Mouse (Mus musculus): ENCODE measurements around the gene Nusap1. TPM values are rescaled to one million over a fixed set of nuclear protein-coding genes. Genes with fewer than 3 reads are reported as not detected.

The Nusap1 gene
- total RNA-seq, 1 experiment, result 28.4 TPM

DNA sequence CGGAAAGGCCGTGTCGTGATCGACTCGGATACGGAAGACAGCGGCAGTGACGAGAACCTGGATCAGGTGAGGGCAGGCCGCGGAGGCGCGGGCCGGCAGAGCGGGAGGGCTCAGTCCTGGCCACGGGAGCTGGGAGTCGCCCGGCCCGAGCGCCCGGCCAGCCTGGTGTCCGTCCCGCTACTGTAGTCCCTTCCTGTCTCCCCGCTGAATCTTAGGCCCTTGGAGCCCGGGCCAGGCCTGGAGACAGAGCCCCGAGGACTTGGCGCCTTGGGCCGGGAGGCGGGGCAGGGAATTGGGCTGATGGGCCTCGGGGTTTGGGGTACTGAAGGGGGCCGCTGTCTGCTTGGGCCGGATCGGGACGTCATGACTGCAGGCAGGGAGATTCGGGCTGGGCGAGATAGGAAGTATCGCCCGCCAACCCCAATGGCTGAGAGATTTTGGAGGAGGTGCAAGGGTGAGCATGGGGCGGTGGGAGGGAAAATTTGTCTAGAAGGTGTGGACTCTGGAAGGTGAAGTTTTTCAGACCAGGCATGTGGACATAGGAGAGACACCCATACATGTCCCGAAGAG is 57.2 kb downstream of the Nusap1 start:
- no peak for DNase-seq (ENCODE audit: low read depth, low spot score)
- Histone ChIP-seq H3K36me3 (ENCODE audit: control insufficient read depth, insufficient read depth, low read length, poor library complexity, severe bottlenecking) (peaks cover 2% of the 10 kb centered on the region; the same call in 1 of the 2 replicates), H3K4me3 (ENCODE audit: insufficient read depth in 1 of 2, low read depth in 1 of 2, low read length in 2 of 2, poor library complexity in 1 of 2, severe bottlenecking in 1 of 2) (peak overlapping the region; percentile 90 to 98), H3K4me1 (ENCODE audit: control insufficient read depth in 2 of 2, insufficient read depth in 2 of 2, low read length in 2 of 2, poor library complexity in 1 of 2) (peaks cover 0 to 3% of the 10 kb centered on the region in 2 experiments; a peak in 1 of 4 replicates), H3K27ac (ENCODE audit: insufficient read depth, low read depth, low read length, poor library complexity, severe bottlenecking) (no peak overlapping the region; the same call in 1 of the 2 replicates), H3K9ac (ENCODE audit: insufficient read depth, low read depth, low read length, poor library complexity, severe bottlenecking) (peak overlapping the region; percentile 95), H3K9me3 (ENCODE audit: control insufficient read depth, insufficient read depth, low read depth, low read length) (no peaks in the 10 kb centered on the region)
- TF ChIP-seq HCFC1 (IDR thresholded peaks at IDR 0.05; ENCODE audit: borderline replicate concordance, insufficient read depth, low read length) (no peak), CHD2 (IDR thresholded peaks at IDR 0.05; ENCODE audit: low read depth, low read length) (no peak), ZNF384 (IDR thresholded peaks at IDR 0.05; ENCODE audit: low read depth, low read length) (no peak), MAFK (IDR thresholded peaks at IDR 0.05; ENCODE audit: insufficient read depth, low read depth, low read length) (no peak), ZC3H11A (IDR thresholded peaks at IDR 0.05; ENCODE audit: borderline replicate concordance, low read depth, low read length) (no peak)
- in situ Hi-C loops (cut with MboI; ENCODE audit: low sequenced_read_pairs in 2 of 2, unreplicated experiment in 2 of 2), result no loop called here

DNA sequence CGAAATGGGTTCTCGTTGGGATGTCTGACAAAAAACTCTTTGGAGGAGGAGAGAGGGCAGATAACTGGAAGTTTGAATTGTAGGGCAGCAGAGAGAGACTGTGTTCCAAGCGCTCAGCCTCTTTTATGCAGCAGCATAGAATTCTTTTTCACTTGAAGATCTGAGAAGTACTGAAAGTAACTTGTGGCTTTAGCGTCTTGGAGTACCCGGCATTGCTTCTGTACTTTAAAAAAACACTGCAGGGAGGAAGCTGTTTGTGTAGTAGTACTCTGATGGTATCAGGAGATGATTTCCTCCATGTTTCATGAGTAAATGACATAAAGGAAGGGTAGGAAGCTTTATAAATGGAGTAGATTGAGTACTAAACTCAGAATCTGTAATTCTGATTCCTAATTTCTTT is 57.7 kb downstream of the Nusap1 start:
- peak overlapping the region; percentile 95 for H3K9ac ChIP-seq (ENCODE audit: insufficient read depth, low read depth, low read length, poor library complexity, severe bottlenecking)
- no peak overlapping the region for H3K27ac ChIP-seq (ENCODE audit: insufficient read depth, low read depth, low read length, poor library complexity, severe bottlenecking)
- H3K9me3 ChIP-seq (ENCODE audit: control insufficient read depth, insufficient read depth, low read depth, low read length), result no peaks in the 10 kb centered on the region
- DNase-seq (ENCODE audit: low read depth, low spot score), result no peak
- H3K36me3 ChIP-seq (ENCODE audit: control insufficient read depth, insufficient read depth, low read length, poor library complexity, severe bottlenecking), result peaks cover 2% of the 10 kb centered on the region; the same call in 1 of the 2 replicates
- in situ Hi-C loops (cut with MboI; ENCODE audit: low sequenced_read_pairs in 2 of 2, unreplicated experiment in 2 of 2), result no loop called here
- peak overlapping the region; percentile 90 to 98 for H3K4me3 ChIP-seq (ENCODE audit: insufficient read depth in 1 of 2, low read depth in 1 of 2, low read length in 2 of 2, poor library complexity in 1 of 2, severe bottlenecking in 1 of 2)
- H3K4me1 ChIP-seq (ENCODE audit: control insufficient read depth in 2 of 2, insufficient read depth in 2 of 2, low read length in 2 of 2, poor library complexity in 1 of 2), result peaks cover 0 to 3% of the 10 kb centered on the region in 2 experiments; a peak in 1 of 4 replicates
- no peak for TF ChIP-seq CHD2 (IDR thresholded peaks at IDR 0.05; ENCODE audit: low read depth, low read length)
- no peak for TF ChIP-seq MAFK (IDR thresholded peaks at IDR 0.05; ENCODE audit: insufficient read depth, low read depth, low read length)
- TF ChIP-seq HCFC1 (IDR thresholded peaks at IDR 0.05; ENCODE audit: borderline replicate concordance, insufficient read depth, low read length), result no peak
- TF ChIP-seq ZNF384 (IDR thresholded peaks at IDR 0.05; ENCODE audit: low read depth, low read length), result no peak
- no peak for TF ChIP-seq ZC3H11A (IDR thresholded peaks at IDR 0.05; ENCODE audit: borderline replicate concordance, low read depth, low read length)

DNA sequence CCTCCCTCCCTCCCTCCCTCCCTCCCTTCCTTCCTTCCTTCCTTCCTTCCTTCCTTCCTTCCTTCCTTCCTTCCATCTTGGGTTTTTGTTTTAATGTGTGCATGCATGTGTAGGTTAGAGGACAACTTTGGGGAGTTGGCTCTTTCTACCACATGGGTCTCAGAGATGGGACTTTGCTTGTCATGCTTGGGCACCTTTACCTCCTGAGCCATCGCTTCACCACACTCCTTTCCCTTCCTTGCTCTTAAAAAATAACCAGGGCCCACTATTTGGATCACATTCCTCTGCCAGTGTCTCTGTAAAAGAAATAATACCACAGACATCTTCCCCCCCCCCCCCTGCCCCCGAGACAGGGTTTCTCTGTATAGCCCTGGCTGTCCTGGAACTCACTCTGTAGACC is 65.6 kb downstream of the Nusap1 start:
- H3K27ac ChIP-seq (ENCODE audit: insufficient read depth, low read depth, low read length, poor library complexity, severe bottlenecking), result no peak overlapping the region
- peaks cover 7% of the 10 kb centered on the region; the same call in 1 of the 2 replicates for H3K9me3 ChIP-seq (ENCODE audit: control insufficient read depth, insufficient read depth, low read depth, low read length)
- in situ Hi-C loops (cut with MboI; ENCODE audit: low sequenced_read_pairs in 2 of 2, unreplicated experiment in 2 of 2), result no loop called here
- no peaks in the 10 kb centered on the region for H3K4me1 ChIP-seq (ENCODE audit: control insufficient read depth in 2 of 2, insufficient read depth in 2 of 2, low read length in 2 of 2, poor library complexity in 1 of 2)
- no peak overlapping the region for H3K4me3 ChIP-seq (ENCODE audit: insufficient read depth in 1 of 2, low read depth in 1 of 2, low read length in 2 of 2, poor library complexity in 1 of 2, severe bottlenecking in 1 of 2)
- no peak overlapping the region for H3K9ac ChIP-seq (ENCODE audit: insufficient read depth, low read depth, low read length, poor library complexity, severe bottlenecking)
- TF ChIP-seq ZNF384 (IDR thresholded peaks at IDR 0.05; ENCODE audit: low read depth, low read length), result no peak
- TF ChIP-seq CHD2 (IDR thresholded peaks at IDR 0.05; ENCODE audit: low read depth, low read length), result no peak
- no peak for TF ChIP-seq MAFK (IDR thresholded peaks at IDR 0.05; ENCODE audit: insufficient read depth, low read depth, low read length)
- TF ChIP-seq HCFC1 (IDR thresholded peaks at IDR 0.05; ENCODE audit: borderline replicate concordance, insufficient read depth, low read length), result no peak
- no peak for TF ChIP-seq ZC3H11A (IDR thresholded peaks at IDR 0.05; ENCODE audit: borderline replicate concordance, low read depth, low read length)
- DNase-seq (ENCODE audit: low read depth, low spot score), result no peak
- peaks cover 8% of the 10 kb centered on the region for H3K36me3 ChIP-seq (ENCODE audit: control insufficient read depth, insufficient read depth, low read length, poor library complexity, severe bottlenecking)

DNA sequence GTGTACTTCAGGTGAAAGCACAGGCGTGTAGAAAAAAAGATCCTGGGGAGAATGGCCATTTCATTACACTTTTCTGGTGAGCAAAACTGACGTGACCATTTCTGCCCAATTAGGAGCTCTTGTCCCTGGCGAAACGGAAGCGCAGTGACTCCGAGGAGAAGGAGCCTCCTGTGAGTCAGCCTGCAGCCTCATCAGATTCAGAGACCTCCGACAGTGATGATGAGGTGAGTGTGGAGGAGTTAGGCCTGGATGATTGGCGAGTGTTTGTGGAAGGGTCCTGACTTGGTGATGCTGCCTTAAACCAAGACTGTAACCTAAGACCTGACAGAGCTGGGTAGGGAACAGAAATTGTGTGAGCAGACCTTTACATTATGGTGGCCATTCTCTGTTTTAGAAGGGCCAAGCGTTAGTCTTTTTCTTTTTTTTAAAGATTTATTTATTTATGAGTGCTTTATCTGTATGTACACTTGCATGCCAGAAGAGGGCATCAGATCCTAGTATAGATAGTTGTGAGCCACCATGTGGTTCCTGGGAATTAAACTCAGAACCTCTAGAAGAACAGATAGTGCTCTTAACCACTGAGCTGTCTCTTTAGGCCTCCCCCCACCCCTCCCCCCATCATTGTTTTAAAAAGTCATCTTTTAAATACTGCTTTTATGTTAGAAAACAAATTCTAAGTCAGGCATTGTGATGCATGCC is 74.1 kb downstream of the Nusap1 start:
- peaks cover 6% of the 10 kb centered on the region; the same call in 1 of the 2 replicates for H3K36me3 ChIP-seq (ENCODE audit: control insufficient read depth, insufficient read depth, low read length, poor library complexity, severe bottlenecking)

More for the DNA sequence above, 74.1 kb downstream of the Nusap1 start:
- H3K9me3 ChIP-seq (ENCODE audit: control insufficient read depth, insufficient read depth, low read depth, low read length), result peaks cover 4% of the 10 kb centered on the region; the same call in 1 of the 2 replicates
- DNase-seq (ENCODE audit: low read depth, low spot score), result no peak
- no peak overlapping the region for H3K27ac ChIP-seq (ENCODE audit: insufficient read depth, low read depth, low read length, poor library complexity, severe bottlenecking)
- no peak overlapping the region for H3K4me3 ChIP-seq (ENCODE audit: insufficient read depth in 1 of 2, low read depth in 1 of 2, low read length in 2 of 2, poor library complexity in 1 of 2, severe bottlenecking in 1 of 2)
- no peak overlapping the region for H3K9ac ChIP-seq (ENCODE audit: insufficient read depth, low read depth, low read length, poor library complexity, severe bottlenecking)
- in situ Hi-C loops (cut with MboI; ENCODE audit: low sequenced_read_pairs in 2 of 2, unreplicated experiment in 2 of 2), result no loop called here
- H3K4me1 ChIP-seq (ENCODE audit: control insufficient read depth in 2 of 2, insufficient read depth in 2 of 2, low read length in 2 of 2, poor library complexity in 1 of 2), result no peaks in the 10 kb centered on the region
- TF ChIP-seq ZNF384 (IDR thresholded peaks at IDR 0.05; ENCODE audit: low read depth, low read length), result no peak
- TF ChIP-seq CHD2 (IDR thresholded peaks at IDR 0.05; ENCODE audit: low read depth, low read length), result no peak
- TF ChIP-seq HCFC1 (IDR thresholded peaks at IDR 0.05; ENCODE audit: borderline replicate concordance, insufficient read depth, low read length), result no peak
- TF ChIP-seq MAFK (IDR thresholded peaks at IDR 0.05; ENCODE audit: insufficient read depth, low read depth, low read length), result no peak
- TF ChIP-seq ZC3H11A (IDR thresholded peaks at IDR 0.05; ENCODE audit: borderline replicate concordance, low read depth, low read length), result no peak
